Mouse (Mus musculus) embryo, embryonic 10.5 days (tissue): ENCODE measurements around the gene Rps6ka3.

ENCODE experiments used
- DNase-seq: peaks from one replicate; pipeline ENCODE4 v3.0.0-alpha.2; 2015; ENCODE audit warnings: low spot score

Gene Rps6ka3

GRCm38 (mm10) chrX:159321342-159321741 lies 111.2 kb downstream of the Rps6ka3 start:
- peak; percentile 77 for DNase-seq

- no peak for DNase-seq
Observed at GRCm38 (mm10) chrX:159364506-159364905, 154.4 kb downstream of the Rps6ka3 start.

GRCm38 (mm10) chrX:159371831-159372752 lies 162.0 kb downstream of the Rps6ka3 start, which contains the start of gene Eif1ax:
Gene Eif1ax, plus strand, starts transcription at chrX:159372178.
- DNase-seq, result peak; percentile 79

- DNase-seq, result peak; percentile 1
Observed at GRCm38 (mm10) chrX:159372753-159373144, 162.6 kb downstream of the Rps6ka3 start.

GRCm38 (mm10) chrX:159387105-159387504 lies 177.0 kb downstream of the Rps6ka3 start:
- DNase-seq, result no peak

GRCm38 (mm10) chrX:159388953-159389352 lies 178.8 kb downstream of the Rps6ka3 start:
- no peak for DNase-seq

GRCm38 (mm10) chrX:159390347-159390962 lies 180.3 kb downstream of the Rps6ka3 start:
- DNase-seq, result no peak

GRCm38 (mm10) chrX:159391239-159391638 lies 181.1 kb downstream of the Rps6ka3 start:
- DNase-seq, result no peak

GRCm38 (mm10) chrX:159409253-159409652 lies 199.1 kb downstream of the Rps6ka3 start:
- DNase-seq, result peak; percentile 52

GRCm38 (mm10) chrX:159414130-159414828 lies 204.2 kb downstream of the Rps6ka3 start, which contains the start of gene Map7d2:
Gene Map7d2, plus strand, starts transcription at chrX:159414572.
- DNase-seq, result peak; percentile 50

GRCm38 (mm10) chrX:159414829-159415673 lies 204.9 kb downstream of the Rps6ka3 start:
- DNase-seq, result peak; percentile 10
